Mouse (Mus musculus) heart, adult 2 months (tissue): ENCODE measurements at regions not wholly inside any gene's neighbourhood (a gene's known extent, or its start where the extent isn't known, plus 50 kb on each side); places are given as distances from the start of the nearest gene placed in this dataset.

ENCODE experiments used
- DNase-seq, 2 experiments: peaks; one replicate each; pipeline ENCODE4 v3.0.0; 2021
- H3K27ac ChIP-seq: fragments of 200-600 bp; 2 replicates; pipeline ENCODE4 v1.8.1; 2022
- H3K27me3 ChIP-seq: fragments of 200-500 bp; 2 replicates; pipeline ENCODE4 v1.6.1; 2012; ENCODE audit warnings: mild to moderate bottlenecking, low read length, inconsistent platforms, mixed read lengths; ENCODE audit not compliant: control insufficient read depth, insufficient read depth
- H3K36me3 ChIP-seq: fragments of 200-500 bp; 2 replicates; pipeline ENCODE4 v1.6.1; 2012; ENCODE audit warnings: low read length, inconsistent platforms; ENCODE audit not compliant: control insufficient read depth, insufficient read depth
- H3K4me1 ChIP-seq: fragments of 200-500 bp; 2 replicates; pipeline ENCODE4 v1.6.1; 2011; ENCODE audit warnings: low read length; ENCODE audit not compliant: control insufficient read depth, insufficient read depth
- H3K4me3 ChIP-seq: fragments of 200-600 bp; 2 replicates; pipeline ENCODE4 v1.8.1; 2022
- H3K79me2 ChIP-seq: fragments of 200-500 bp; replicated peaks from 2 replicates; pipeline ENCODE4 v1.6.1; 2012; ENCODE audit warnings: mild to moderate bottlenecking, inconsistent platforms, low read length, moderate library complexity, mixed read lengths; ENCODE audit not compliant: control insufficient read depth, insufficient read depth
- H3K9ac ChIP-seq: fragments of 200-500 bp; 2 replicates; pipeline ENCODE4 v1.6.1; 2012; ENCODE audit warnings: low read depth, mild to moderate bottlenecking, control low read depth, inconsistent platforms, low read length, mixed read lengths
- CTCF ChIP-seq: fragments of 200-600 bp; IDR thresholded peaks from 2 replicates; pipeline ENCODE4 v1.8.1; 2022; ENCODE audit warnings: antibody characterized with exemption, mild to moderate bottlenecking, moderate library complexity
- EP300 ChIP-seq: fragments of 200-500 bp; IDR thresholded peaks from 2 replicates; pipeline ENCODE4 v1.6.1; 2011; ENCODE audit warnings: low read depth, low read length, control low read depth; ENCODE audit not compliant: insufficient read depth
- POLR2A ChIP-seq: fragments of 200-500 bp; IDR thresholded peaks from 2 replicates; pipeline ENCODE4 v1.6.1; 2011; ENCODE audit warnings: mild to moderate bottlenecking, low read depth, low read length, control low read depth; ENCODE audit not compliant: insufficient read depth
- WGBS: fragments of 180-500 bp; shearing (Covaris S2); methylation state at CpG from one replicate; pipeline ENCODE4 v1.1.7; 2018; 5-methylcytosine and 5-hydroxymethylcytosine counted together
- intact Hi-C: fragments of 180-260 bp; cut with DNase I; formaldehyde crosslinking; loops from one replicate; pipeline ENCODE4 v1.15.1; 2025

- H3K9ac ChIP-seq: no peak overlapping the region
- WGBS: 72% methylated on average over 4 of the region's 4 CpGs
- H3K36me3 ChIP-seq: no peaks in the 10 kb centered on the region
- H3K4me3 ChIP-seq: no peak overlapping the region
- no peak overlapping the region for H3K27ac ChIP-seq
- TF ChIP-seq EP300 (no peak), POLR2A (no peak), CTCF (no peak)
- H3K79me2 ChIP-seq: no peaks in the 10 kb centered on the region
- no peak for DNase-seq
- no peaks in the 10 kb centered on the region for H3K4me1 ChIP-seq
- intact Hi-C loops: no loop called here
- H3K27me3 ChIP-seq: no peaks in the 10 kb centered on the region
These were observed 229.7 kb upstream of the Csf3r start for GRCm38 (mm10) chr4:125794679-125795078.

GRCm38 (mm10) chr4:125807923-125808322, 216.4 kb upstream of the Csf3r start:
- Histone ChIP-seq H3K9ac (no peak overlapping the region), H3K4me3 (no peak overlapping the region), H3K27me3 (no peaks in the 10 kb centered on the region), H3K4me1 (no peaks in the 10 kb centered on the region), H3K79me2 (no peaks in the 10 kb centered on the region), H3K27ac (no peak overlapping the region), H3K36me3 (no peaks in the 10 kb centered on the region)
- WGBS: 86% methylated on average over 4 of the region's 4 CpGs
- TF ChIP-seq POLR2A: no peak
- TF ChIP-seq EP300: no peak
- TF ChIP-seq CTCF: no peak
- intact Hi-C loops: no loop called here
- DNase-seq: no peak

- no peak overlapping the region for H3K9ac ChIP-seq
- no peak for DNase-seq
- WGBS: 41% methylated on average over 9 of the region's 9 CpGs
- no peak overlapping the region for H3K4me3 ChIP-seq
- no peak overlapping the region for H3K27ac ChIP-seq
- no peaks in the 10 kb centered on the region for H3K27me3 ChIP-seq
- no peaks in the 10 kb centered on the region for H3K4me1 ChIP-seq
- TF ChIP-seq POLR2A (no peak), CTCF (no peak), EP300 (no peak)
- H3K36me3 ChIP-seq: no peaks in the 10 kb centered on the region
- intact Hi-C loops: no loop called here
- no peaks in the 10 kb centered on the region for H3K79me2 ChIP-seq
These were observed 214.8 kb upstream of the Csf3r start for GRCm38 (mm10) chr4:125809446-125810108.

- H3K36me3 ChIP-seq: no peaks in the 10 kb centered on the region
- DNase-seq: no peak
- TF ChIP-seq CTCF (no peak), POLR2A (no peak), EP300 (no peak)
These were observed 214.1 kb upstream of the Csf3r start for GRCm38 (mm10) chr4:125810247-125810646.

GRCm38 (mm10) chr4:125814311-125814710, 210.0 kb upstream of the Csf3r start:
- Histone ChIP-seq H3K27me3 (no peaks in the 10 kb centered on the region), H3K27ac (no peak overlapping the region), H3K9ac (no peak overlapping the region), H3K36me3 (no peaks in the 10 kb centered on the region), H3K4me3 (no peak overlapping the region), H3K4me1 (no peaks in the 10 kb centered on the region), H3K79me2 (no peaks in the 10 kb centered on the region)
- intact Hi-C loops: no loop called here
- TF ChIP-seq CTCF (no peak), EP300 (no peak), POLR2A (no peak)
- DNase-seq: no peak
- whole genome bisulfite sequencing: 35% methylated on average over 12 of the region's 12 CpGs

More at GRCm38 (mm10) chr4:125810247-125810646, 214.1 kb upstream of the Csf3r start:
- no peaks in the 10 kb centered on the region for H3K79me2 ChIP-seq
- H3K27me3 ChIP-seq: no peaks in the 10 kb centered on the region
- no peak overlapping the region for H3K9ac ChIP-seq
- WGBS: 73% methylated on average over 8 of the region's 8 CpGs
- intact Hi-C loops: no loop called here
- no peak overlapping the region for H3K27ac ChIP-seq
- H3K4me3 ChIP-seq: no peak overlapping the region
- H3K4me1 ChIP-seq: no peaks in the 10 kb centered on the region

- no peak overlapping the region for H3K4me3 ChIP-seq
- intact Hi-C loops: no loop called here
- no peaks in the 10 kb centered on the region for H3K79me2 ChIP-seq
- no peak overlapping the region for H3K9ac ChIP-seq
- no peak for DNase-seq
- H3K27me3 ChIP-seq: no peaks in the 10 kb centered on the region
- H3K4me1 ChIP-seq: no peaks in the 10 kb centered on the region
- no peak for TF ChIP-seq CTCF
- no peak for TF ChIP-seq EP300
- H3K27ac ChIP-seq: no peak overlapping the region
- WGBS: 76% methylated on average over 3 of the region's 3 CpGs
- H3K36me3 ChIP-seq: no peaks in the 10 kb centered on the region
These were observed 209.1 kb upstream of the Csf3r start for GRCm38 (mm10) chr4:125815276-125815675.
